Mouse (Mus musculus): ENCODE data around the gene Gm14548.
"Not testable (repeated sequence)": the region's sequence is repeated elsewhere in the genome, so short reads cannot be mapped to it uniquely, and the experiment has no call there.

Gm14548 gene

GRCm38 (mm10) chr7:3898036-3898590 is at the start of gene Gm14548:
Gene Gm14548, minus strand, starts transcription at chr7:3898120.
- DNase-seq = not testable (repeated sequence)

DNA sequence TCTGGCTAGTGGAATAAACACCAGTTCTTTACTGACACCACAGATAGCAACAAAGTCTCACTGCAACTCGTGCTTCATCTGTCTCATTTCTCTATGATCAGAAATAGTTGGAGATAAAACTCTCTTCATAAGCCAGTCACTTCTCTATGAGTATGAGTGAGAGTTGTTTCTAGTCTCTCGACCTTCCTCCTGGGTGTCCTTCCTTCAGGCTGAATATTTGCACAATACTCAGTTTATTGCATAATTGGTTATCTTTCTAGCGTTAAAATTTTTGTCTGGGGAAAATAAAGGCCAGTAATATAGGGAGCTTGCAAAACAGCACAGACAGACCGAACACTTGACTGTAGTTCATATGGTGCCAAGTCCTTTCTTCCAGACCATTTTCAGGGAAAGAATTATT is 48.2 kb upstream of the Gm14548 start:
- DNase-seq = no peak

DNA sequence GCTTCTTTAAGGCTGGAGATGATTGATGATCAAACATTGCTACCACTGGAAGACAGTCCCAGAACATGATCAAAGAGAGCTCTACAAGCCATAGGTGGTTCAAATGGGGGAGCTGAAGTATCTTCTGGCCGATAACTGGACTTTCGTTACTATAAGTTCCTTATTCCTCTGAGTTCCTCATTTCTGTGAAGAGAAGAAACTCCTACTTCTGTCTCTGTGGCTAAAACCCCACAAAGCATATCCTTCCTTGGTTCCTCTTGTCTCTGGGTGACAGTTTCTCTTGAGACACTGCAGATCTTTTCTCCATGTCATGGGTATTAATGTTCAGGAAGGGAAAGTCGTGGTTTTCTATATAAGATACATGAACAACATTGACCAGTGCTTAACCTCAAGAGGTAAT is 43.0 kb upstream of the Gm14548 start:
- DNase-seq = no peak

GRCm38 (mm10) chr7:3939866-3940525 is 42.1 kb upstream of the Gm14548 start:
- DNase-seq = no peak

- DNase-seq = not testable (repeated sequence)
Observed at GRCm38 (mm10) chr7:3935473-3935872, 37.6 kb upstream of the Gm14548 start.

DNA sequence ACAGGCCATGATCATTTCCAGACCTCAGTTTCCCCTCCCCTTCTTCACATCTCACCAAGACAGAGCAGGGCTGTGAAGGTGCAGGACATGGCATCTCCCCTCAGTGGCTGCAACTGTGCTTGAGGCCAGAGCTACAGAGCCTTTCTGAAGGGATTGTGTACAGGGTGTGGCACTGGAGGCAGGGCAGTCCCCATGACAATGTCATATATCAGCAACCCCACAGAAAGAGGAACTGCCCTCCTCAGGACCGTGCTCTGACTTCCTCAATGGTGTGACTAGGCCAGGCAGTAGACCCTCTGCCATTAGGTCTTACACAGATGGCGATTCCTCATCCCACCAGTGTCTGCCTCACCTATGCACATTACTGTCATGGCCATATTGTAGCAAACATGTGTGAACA is 17.5 kb upstream of the Gm14548 start, which contains the start of gene Lilra6:
Lilra6 (minus strand) TSS at position 117 of the 400 bp plus-strand sequence.
- not testable (repeated sequence) for DNase-seq

GRCm38 (mm10) chr7:3903704-3904103 is 5.8 kb upstream of the Gm14548 start:
- no peak for DNase-seq

DNA sequence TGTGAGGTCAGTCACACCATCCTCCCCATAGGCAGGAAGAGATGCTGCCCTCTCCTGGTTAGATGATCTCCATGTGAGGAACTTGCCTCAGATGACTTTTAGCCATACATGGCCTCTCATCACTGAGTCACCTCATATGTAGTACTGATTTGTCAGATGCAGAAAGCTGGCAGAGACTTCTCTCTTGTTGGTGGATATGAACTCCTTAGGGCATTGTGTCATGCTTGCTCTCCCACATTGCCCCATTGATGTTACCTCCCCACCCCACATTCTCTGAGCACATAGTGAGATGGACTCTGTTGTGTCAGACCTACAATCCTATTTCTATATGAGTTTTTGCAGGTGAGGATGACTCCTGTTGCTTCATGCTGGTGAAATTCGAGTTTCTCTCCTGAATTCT is 22.9 kb downstream of the Gm14548 start:
- DNase-seq = not testable (repeated sequence)

GRCm38 (mm10) chr7:3844951-3845350 is 53.0 kb downstream of the Gm14548 start, which contains the start of gene Pira2:
Gene Pira2, minus strand, starts transcription at chr7:3845051.
- DNase-seq = not testable (repeated sequence)

DNA sequence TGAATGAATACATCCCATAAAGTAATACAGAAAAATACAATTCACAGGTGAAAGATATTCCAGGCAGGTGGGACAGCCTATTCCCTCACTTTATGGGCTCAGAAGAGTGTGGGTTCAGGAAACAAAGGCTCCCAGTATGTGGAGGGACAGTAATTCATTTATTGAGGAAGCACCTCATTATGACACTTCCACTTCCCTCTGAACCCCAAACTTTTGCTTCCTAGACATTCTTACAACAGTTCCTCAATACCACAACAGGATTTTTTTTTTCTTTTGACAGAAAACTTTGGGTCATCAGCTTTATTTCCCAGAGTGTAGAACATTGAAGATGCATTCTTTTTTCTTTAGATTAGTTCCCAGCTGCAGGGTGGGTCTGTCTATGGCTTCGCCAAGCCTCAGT is 60.1 kb downstream of the Gm14548 start:
- not testable (repeated sequence) for DNase-seq
